Mouse (Mus musculus) forebrain, embryonic 13.5 days (tissue): ENCODE measurements around the gene Naif1. TPM values are rescaled to one million over a fixed set of nuclear protein-coding genes. Genes with fewer than 3 reads are reported as not detected.

ENCODE experiments used
- polyA plus RNA-seq: library from polyadenylated mRNA; unstranded; fragments of >200 nt; fragmentation: Nextera tagmentation; extraction: Ambion mirVana; gene quantifications from 2 replicates; pipeline ENCODE4 v1.2.1, GENCODE M21; 2015

The Naif1 gene
- polyA plus RNA-seq, 1 experiment from 2014 or later: 5.4 TPM

Other genes starting within 250 kb of the Naif1 start
- gene Pomt1, start 213.9 kb upstream of the Naif1 start, polyA plus RNA-seq: 23.7 and 27.0 TPM in 2 replicates
- 76.9 and 89.3 TPM in 2 replicates for gene Uck1, start 190.3 kb upstream of the Naif1 start, polyA plus RNA-seq
- 20.5 and 23.4 TPM in 2 replicates for gene Golga2, start 163.1 kb upstream of the Naif1 start, polyA plus RNA-seq
- 466 and 470 TPM in 2 replicates for gene Swi5, start 162.4 kb upstream of the Naif1 start, polyA plus RNA-seq
- 49.0 and 52.4 TPM in 2 replicates for gene Ciz1, start 98.1 kb upstream of the Naif1 start, polyA plus RNA-seq
- gene Dnm1, start 97.1 kb upstream of the Naif1 start, polyA plus RNA-seq: 13.7 and 20.2 TPM in 2 replicates
- 59.6 and 60.4 TPM in 2 replicates for gene 1110008P14Rik, start 68.5 kb upstream of the Naif1 start, polyA plus RNA-seq
- 0.20 TPM in 1 of 2 replicates, not detected in the other for gene Lcn2, start 62.2 kb upstream of the Naif1 start, polyA plus RNA-seq
- 28.5 and 30.1 TPM in 2 replicates for gene Ptges2, start 54.6 kb upstream of the Naif1 start, polyA plus RNA-seq
- gene Slc25a25, start 988 bp downstream of the Naif1 start, polyA plus RNA-seq: 37.4 and 42.4 TPM in 2 replicates
- gene Fam102a, start 84.9 kb downstream of the Naif1 start, polyA plus RNA-seq: 4.5 and 5.2 TPM in 2 replicates
- 127 and 129 TPM in 2 replicates for gene Dpm2, start 120.4 kb downstream of the Naif1 start, polyA plus RNA-seq
- gene Pip5kl1, start 124.3 kb downstream of the Naif1 start, polyA plus RNA-seq: 1.7 and 3.4 TPM in 2 replicates
- gene 9430097D07Rik, start 125.2 kb downstream of the Naif1 start, polyA plus RNA-seq: 0.18 and 0.39 TPM in 2 replicates
- 14.5 and 16.5 TPM in 2 replicates for gene St6galnac4, start 136.6 kb downstream of the Naif1 start, polyA plus RNA-seq
- gene St6galnac6, start 149.3 kb downstream of the Naif1 start, polyA plus RNA-seq: 10.0 and 10.8 TPM in 2 replicates
- 48.8 and 48.9 TPM in 2 replicates for gene Ak1, start 171.3 kb downstream of the Naif1 start, polyA plus RNA-seq
- gene Eng, start 196.1 kb downstream of the Naif1 start, polyA plus RNA-seq: 20.4 and 21.2 TPM in 2 replicates